Mouse (Mus musculus) skeletal muscle tissue, adult 2 months (tissue): Measurements from ENCODE around the gene Tbxa2r.

Experiments
- DNase-seq: peaks from one replicate; pipeline ENCODE4 v3.0.0-alpha.2; 2012; ENCODE audit warnings: low read depth, low spot score

Tbxa2r gene

DNA sequence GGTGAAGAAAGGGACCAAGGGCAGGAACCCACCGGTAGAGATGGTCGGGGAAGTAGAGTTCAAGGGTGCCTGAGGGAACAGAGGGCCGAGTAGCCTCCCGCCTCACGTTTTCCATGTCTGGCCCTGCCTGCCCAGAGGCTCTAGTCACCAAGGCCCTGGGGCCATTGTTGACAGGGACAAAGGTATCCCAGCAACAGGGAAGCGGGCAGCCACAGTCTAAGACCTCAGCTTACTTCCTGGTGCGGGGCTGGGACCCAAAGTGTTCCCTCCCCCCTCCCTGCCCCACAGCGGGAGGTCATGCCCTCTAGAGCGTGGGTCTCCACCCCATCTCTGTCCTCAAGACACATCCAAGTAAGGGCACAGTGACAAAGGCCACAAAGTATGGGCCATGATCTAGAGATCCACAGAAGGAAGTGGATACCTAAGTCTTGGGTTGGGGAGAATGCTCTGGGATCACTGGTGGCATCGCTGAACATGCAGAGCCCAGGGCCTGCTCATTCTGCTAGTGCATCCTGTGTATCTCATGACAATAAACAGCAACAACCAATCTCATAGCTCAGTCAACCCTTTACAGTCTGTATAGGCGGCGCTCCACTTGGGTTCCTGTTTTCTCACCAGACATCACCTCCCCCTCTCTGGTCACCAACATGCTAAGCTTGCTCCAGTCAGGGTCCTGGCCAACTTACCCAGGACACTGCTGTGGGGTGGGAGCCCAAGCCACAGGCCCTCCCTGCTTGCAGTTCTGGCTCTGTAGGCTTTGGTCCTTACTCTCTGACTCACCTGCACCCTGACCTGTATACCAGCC lies 37.3 kb downstream of the Tbxa2r start, which contains the start of gene 4930404N11Rik:
4930404N11Rik (minus strand) TSS at position 145 of the 805 bp plus-strand sequence.
- DNase-seq = no peak

DNA sequence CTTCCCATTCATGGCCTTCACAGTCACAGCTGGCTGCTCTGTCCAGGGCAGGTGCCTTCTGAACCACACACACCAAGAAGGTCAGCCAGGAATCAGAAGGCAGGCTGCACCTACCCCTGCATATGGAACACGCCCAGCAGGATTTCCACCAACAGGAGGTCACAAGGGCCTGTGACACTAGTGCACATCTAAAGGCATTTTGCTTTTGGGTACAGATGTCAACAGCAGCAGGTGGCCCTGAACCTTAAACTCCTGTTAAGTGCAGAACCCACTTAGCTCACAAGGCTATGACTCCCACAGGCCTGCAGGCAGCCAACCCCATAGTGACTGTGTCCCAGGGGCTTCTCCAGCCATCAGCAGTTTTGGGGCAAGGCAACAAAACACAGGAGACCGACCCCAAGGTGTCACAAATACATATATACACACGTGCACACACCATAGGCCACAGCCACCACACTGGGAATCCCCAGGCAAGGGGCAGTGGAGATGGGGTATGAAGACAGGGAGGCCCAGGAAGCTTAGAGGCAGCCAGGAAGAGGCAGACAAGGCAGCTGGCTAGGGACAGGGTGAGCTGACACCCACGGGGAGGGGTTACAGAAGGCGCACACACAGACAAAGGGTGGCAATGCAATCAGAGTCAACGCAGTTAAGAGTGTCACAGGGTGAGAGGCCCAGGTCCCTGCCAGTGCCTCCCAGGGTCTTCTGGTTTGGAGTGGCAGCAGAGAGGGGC lies 38.1 kb downstream of the Tbxa2r start:
- DNase-seq = no peak

DNA sequence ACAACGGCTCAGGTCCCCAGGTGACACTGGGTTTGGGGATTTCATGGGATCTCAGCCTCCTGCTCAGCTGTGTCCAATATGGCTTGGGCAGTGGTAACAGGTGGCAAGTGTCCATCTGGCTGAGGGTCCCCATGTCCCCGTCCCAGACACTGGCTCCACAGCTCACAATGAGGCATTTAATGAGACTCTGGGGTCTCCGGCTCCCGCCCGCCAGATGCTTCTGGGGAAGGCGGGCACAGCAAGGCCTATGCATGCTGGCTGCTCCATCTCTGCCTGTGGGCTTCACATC lies 38.6 kb downstream of the Tbxa2r start:
- no peak for DNase-seq

DNA sequence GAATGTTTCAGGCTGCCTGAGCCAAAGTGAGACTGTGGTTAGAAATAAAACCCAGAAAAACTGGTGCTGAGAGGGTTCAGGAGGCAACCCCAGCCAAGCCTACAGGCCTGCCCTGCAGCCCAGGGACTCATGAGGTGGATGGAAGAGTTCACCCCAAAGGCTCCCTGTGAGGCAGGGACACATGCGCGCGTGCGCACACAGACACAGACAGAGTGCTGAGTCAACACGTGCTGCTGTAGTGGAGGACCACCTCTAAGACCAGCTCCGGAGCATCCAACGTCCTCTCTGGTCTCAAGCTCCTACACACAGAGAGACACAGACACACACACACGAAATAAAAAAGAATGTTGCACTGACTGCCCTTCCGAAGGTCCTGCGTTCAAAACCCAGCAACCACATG lies 46.8 kb downstream of the Tbxa2r start:
- no peak for DNase-seq

DNA sequence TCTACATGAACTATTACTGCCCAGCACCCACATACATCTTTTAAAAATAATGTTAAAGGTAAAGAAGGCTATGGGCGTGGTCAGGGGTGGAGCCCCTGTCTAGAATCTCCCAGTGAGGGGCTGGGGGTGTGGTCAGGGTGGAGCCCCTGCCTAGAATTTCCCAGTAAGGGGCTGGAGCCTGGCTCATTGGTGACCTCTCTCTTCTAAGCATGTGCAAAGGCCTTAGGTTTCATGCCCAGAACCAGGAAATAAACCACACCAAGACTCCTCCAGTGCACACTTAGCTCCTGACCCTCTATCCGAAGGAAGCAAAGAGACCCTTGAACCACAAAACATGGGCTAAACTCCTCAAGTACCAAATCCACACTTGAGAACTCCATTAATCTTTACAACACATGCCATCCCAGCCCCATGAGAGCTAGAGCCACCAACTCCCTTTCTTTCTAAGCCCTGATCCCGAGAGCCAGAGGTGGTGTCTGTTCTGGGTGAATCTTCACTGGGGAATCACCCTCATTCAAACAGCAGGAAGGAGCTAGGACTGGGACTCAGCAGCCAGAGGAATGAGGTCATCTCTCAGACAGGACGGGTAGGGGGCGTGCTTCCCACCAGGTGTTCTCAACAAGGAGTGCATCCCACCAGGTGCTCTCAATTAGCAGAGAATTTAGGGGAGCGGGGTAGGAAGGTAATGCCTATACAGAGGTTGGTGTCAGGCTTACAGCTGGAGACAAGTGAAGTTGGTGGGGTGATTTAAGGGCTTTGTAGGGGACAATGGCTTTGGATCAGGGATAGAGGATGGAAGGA lies 48.2 kb downstream of the Tbxa2r start:
- DNase-seq = no peak

DNA sequence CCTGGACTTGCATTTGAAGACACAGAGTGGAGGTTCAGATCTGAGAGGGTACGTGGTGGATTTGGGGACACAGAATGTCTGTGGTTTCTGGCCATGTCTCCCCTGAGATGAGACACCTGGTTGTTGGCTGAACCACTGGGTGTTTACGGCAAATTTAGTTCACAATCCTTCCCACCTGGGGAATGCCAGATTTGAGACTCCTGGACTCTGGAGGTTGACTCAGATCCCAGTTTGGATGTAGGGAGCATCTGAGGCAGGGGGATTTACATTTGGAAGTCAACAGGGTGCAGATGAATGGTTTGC lies 48.8 kb downstream of the Tbxa2r start:
- DNase-seq = no peak

DNA sequence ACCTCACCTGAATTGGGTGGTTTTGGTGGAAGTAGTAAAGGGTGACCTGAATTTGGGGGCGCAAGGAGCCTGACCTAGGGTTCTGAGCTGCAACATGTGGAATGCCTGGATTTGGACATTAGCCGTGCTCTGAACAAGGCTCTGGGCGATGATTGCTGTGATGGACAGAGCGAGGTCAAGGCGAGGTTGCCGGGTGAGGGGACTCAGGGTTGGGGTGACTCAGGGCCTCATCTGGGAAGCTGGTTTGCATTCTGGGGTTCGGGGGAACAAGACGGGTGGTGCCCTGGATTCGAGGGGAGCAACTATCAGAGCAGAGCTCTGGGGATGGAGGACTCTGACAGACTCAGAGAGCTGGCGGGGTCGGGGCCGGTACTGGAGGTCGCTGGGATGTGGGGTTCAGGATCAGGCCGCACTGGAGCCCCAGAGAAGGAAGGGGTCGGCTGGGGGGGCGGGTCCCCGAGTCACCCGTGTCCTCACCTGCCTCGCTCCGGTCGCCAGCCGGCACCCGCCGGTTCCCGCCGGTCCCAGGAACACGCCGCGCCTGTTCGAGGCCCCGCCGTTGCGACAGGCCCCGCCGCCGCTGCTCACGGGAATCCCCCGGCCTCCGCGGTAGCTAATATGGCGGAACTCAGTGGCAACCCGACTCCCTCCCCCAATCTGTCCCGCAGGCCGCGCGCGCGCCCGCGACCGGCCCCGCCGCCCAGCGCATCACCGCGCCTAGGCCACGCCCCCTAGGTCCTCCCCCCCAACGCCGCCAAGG lies 49.4 kb downstream of the Tbxa2r start, which contains the start of gene Fzr1:
Fzr1 (minus strand) TSS at position 724 of the 760 bp plus-strand sequence.
- DNase-seq = no peak

DNA sequence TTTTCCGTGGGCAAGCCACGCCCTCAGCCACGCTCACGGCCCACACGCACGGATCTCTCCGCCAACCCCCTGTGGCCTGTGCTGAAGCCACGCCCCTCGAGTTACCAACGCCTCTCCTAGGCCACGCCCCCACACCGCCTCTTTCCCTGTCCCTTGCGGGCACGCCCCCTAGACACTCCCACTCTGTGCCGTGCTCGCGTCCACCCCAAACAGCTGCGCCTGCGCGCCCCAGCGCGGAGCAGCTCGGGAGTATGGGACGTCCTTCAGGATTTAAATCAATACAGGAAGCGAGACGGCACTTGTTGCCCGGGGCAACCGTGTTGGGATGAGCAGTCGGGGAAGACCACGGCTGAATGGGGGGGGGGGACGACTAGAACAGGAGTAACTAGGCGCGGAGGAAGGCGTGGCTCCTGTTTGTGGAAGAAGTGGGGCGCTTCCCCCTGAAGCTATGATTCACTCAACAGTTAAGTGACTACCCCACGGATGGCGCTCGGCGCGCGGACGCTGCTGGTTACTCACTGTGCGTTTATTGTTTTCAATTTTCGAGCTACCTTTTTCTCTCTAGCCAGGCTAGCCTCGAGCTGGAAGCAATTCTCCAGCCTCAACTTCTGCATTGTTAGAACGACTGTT lies 50.1 kb downstream of the Tbxa2r start:
- peak; percentile 100 for DNase-seq

DNA sequence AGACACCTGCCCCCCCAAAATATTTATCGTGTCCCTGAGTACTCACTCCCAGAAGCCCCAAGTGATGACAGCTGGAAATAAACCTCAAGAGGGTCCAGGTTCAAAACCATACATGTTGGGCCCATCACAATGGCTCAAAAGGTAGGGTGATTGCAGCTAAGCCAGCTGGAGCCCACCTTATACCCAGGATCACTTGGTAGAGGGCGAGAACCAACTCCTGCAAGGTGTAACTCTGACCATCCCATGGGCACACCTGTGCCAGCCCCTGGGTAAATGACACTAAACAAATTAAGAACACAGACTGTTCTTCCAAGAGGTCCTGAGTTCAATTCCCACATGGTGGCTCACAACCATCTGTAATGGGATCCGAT lies 50.6 kb downstream of the Tbxa2r start:
- DNase-seq = no peak

DNA sequence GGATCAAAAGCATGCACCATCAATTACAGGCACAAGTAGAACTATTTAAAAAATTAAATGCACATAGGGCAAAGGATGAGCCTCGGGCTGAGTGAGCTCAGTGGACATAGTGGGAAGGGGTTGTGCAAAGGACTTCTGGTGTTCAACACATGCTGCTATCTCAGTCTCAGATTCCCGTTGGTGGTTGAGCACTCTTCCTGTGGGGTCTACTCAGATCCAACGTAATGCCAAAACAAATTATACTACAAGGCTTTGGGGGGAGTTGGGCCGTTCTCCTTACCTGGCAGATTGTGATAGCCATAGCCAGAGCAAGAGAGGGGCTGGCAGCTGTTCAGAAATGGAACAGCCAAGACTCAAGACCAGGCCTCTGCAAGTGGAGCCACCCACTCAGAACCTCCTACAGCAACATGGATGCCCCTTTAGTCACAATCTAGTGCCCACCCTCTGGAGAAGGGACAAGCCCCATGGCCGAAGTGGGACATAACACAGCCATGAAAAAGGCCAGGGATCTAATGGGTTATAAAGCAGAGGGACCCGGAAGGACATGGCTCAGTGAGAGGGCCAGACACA lies 51.4 kb downstream of the Tbxa2r start:
- no peak for DNase-seq

DNA sequence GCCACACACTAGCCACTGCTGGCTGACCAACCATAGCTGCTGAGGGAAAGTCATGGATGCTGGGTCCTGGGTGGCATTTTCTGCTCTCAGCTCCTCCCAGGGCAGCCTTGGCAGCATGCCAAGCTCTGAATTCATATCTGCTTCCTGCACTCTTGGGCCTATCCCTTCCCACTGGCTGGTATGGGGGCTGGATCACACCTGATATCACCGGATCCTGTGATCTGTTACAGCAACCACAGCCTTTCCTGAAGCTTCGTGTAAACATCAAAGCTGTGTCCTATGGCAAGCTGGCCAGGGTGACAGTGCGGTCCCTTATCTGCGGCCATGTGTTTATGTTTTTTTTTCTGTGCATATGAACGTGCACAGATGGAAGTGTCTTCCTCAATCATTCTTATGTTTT lies 53.5 kb downstream of the Tbxa2r start:
- DNase-seq = peak; percentile 65

DNA sequence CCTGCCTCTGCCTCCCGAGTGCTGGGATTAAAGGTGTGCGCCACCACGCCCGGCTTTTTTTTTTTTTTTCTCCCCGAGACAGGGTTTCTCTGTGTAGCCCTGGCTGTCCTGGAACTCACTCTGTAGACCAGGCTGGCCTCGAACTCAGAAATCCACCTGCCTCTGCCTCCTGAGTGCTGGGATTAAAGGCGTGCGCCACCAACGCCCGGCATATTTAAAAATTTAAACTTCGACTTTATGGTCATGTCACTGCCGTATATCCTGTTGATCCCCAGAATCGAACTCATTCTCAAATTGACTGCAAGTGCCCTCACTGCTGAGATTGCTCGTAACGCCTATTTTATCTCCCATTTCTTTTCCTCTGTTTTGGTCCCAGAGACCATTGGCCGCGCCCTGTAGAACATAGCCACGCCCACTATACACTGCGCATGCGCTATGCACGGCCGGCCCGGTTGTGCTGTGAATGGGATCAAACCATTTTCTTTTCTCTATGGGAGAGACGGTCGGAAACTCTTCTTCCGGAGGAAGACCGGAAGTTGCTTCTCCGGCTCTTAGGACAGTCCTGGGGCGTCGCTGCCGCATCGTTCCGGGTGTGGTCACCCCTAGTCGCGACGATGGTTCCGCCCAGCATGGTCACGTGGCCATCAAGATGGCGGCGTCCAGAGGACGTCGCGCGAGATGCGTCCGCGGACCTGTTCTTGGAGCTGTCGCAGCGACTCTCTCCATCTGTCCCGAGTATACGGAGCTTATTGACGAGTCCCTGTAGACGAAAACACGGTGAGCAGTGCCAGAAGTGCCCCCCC lies 55.5 kb downstream of the Tbxa2r start, which contains the start of the genes Dohh and Gm48551:
Dohh (plus strand) TSS at position 627 of the 803 bp plus-strand sequence.
Gm48551 (plus strand) TSS at position 665 of the 803 bp plus-strand sequence.
- peak; percentile 99 for DNase-seq

DNA sequence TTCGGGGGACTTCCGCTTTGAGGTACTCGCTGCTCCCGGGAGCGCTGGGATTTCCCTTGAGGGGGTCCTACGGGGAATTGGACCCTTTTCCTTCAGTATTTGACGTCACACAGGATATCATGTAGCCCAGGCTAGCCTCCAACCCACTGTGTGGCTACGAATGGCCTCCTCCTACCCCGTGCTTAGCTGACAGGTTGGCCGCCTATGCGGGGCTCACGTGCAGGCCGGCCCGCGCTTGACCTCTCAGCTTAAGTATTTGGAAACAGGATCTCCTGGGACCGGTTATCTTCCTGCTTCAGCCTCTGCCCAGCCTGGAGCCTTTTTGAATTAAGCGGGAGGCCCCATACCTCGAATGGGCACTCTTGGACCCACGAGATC lies 56.1 kb downstream of the Tbxa2r start:
- no peak for DNase-seq
